Mouse (Mus musculus): ENCODE results near the gene Ell.

Gene Ell

GRCm38 (mm10) chr8:70539077-70539813 lies at the start of gene Ell:
TSS of gene Ell (plus strand) at chr8:70539457.
- DNase-seq: peak; percentile 100

- DNase-seq: peak in 1 of 2 experiments; percentile 65
These were observed 49.7 kb upstream of the Ell start for GRCm38 (mm10) chr8:70489576-70489975.

- DNase-seq: no peak
These were observed 49.0 kb upstream of the Ell start for GRCm38 (mm10) chr8:70490061-70490879.

GRCm38 (mm10) chr8:70490880-70491495 lies 48.3 kb upstream of the Ell start:
- no peak for DNase-seq

- DNase-seq: peak in 1 of 2 experiments; percentile 63
These were observed 46.3 kb upstream of the Ell start, which contains the start of gene Crlf1 for GRCm38 (mm10) chr8:70492664-70493640. TSS of gene Crlf1 (plus strand) at chr8:70493158.

GRCm38 (mm10) chr8:70493692-70494415 lies 45.4 kb upstream of the Ell start:
- no peak for DNase-seq

GRCm38 (mm10) chr8:70494416-70494945 lies 44.8 kb upstream of the Ell start:
- DNase-seq: no peak

- no peak for DNase-seq
These were observed 44.1 kb upstream of the Ell start for GRCm38 (mm10) chr8:70495001-70495770.

GRCm38 (mm10) chr8:70495771-70496062 lies 43.5 kb upstream of the Ell start:
- no peak for DNase-seq

- peak in 1 of 2 experiments; percentile 42 for DNase-seq
These were observed 38.6 kb upstream of the Ell start for GRCm38 (mm10) chr8:70500386-70501301.

- no peak for DNase-seq
These were observed 37.3 kb upstream of the Ell start for GRCm38 (mm10) chr8:70501820-70502529.

- no peak for DNase-seq
These were observed 36.7 kb upstream of the Ell start for GRCm38 (mm10) chr8:70502540-70502939.

- peak; percentile 80 to 82 for DNase-seq
These were observed 36.1 kb upstream of the Ell start for GRCm38 (mm10) chr8:70503062-70503750.

- DNase-seq: peak; percentile 78 to 89
These were observed 35.0 kb upstream of the Ell start for GRCm38 (mm10) chr8:70504291-70504716.

- DNase-seq: peak in 1 of 2 experiments; percentile 86
These were observed 34.4 kb upstream of the Ell start for GRCm38 (mm10) chr8:70504851-70505250.

GRCm38 (mm10) chr8:70505698-70506327 lies 33.4 kb upstream of the Ell start:
- DNase-seq: no peak

GRCm38 (mm10) chr8:70506328-70507026 lies 32.8 kb upstream of the Ell start, which contains the start of gene Rex1bd:
TSS of gene Rex1bd (minus strand) at chr8:70506752.
- DNase-seq: peak; percentile 95 to 97

All from lung, postnatal 4 days (tissue).